Mouse (Mus musculus): Measurements from ENCODE around the gene Kbtbd13.

Kbtbd13 gene

GRCm38 (mm10) chr9:65398279-65398678 lies 6.8 kb upstream of the Kbtbd13 start, which contains the start of gene Rasl12:
Gene Rasl12, plus strand, starts transcription at chr9:65398506.
- in situ Hi-C loops (cut with MboI; ENCODE audit: low sequenced_read_pairs) = no loop called here

GRCm38 (mm10) chr9:65394360-65394759 lies 2.9 kb upstream of the Kbtbd13 start:
- in situ Hi-C loops (cut with MboI; ENCODE audit: low sequenced_read_pairs) = no loop called here

GRCm38 (mm10) chr9:65393606-65394005 lies 2.2 kb upstream of the Kbtbd13 start:
- in situ Hi-C loops (cut with MboI; ENCODE audit: low sequenced_read_pairs) = no loop called here

GRCm38 (mm10) chr9:65392638-65393364 lies 1.3 kb upstream of the Kbtbd13 start:
- in situ Hi-C loops (cut with MboI; ENCODE audit: low sequenced_read_pairs) = no loop called here

- in situ Hi-C loops (cut with MboI; ENCODE audit: low sequenced_read_pairs) = no loop called here
These were observed 470 bp downstream of the Kbtbd13 start for GRCm38 (mm10) chr9:65390752-65391612.

GRCm38 (mm10) chr9:65386373-65387140 lies 4.9 kb downstream of the Kbtbd13 start:
- in situ Hi-C loops (cut with MboI; ENCODE audit: low sequenced_read_pairs) = no loop called here

- in situ Hi-C loops (cut with MboI; ENCODE audit: low sequenced_read_pairs) = no loop called here
These were observed 7.2 kb downstream of the Kbtbd13 start for GRCm38 (mm10) chr9:65384276-65384675.

GRCm38 (mm10) chr9:65382751-65383097 lies 8.7 kb downstream of the Kbtbd13 start:
- in situ Hi-C loops (cut with MboI; ENCODE audit: low sequenced_read_pairs) = no loop called here

- in situ Hi-C loops (cut with MboI; ENCODE audit: low sequenced_read_pairs) = no loop called here
These were observed 9.3 kb downstream of the Kbtbd13 start for GRCm38 (mm10) chr9:65382031-65382750.

GRCm38 (mm10) chr9:65381017-65381590 lies 10.3 kb downstream of the Kbtbd13 start:
- in situ Hi-C loops (cut with MboI; ENCODE audit: low sequenced_read_pairs) = no loop called here

GRCm38 (mm10) chr9:65375163-65375934 lies 16.1 kb downstream of the Kbtbd13 start:
- in situ Hi-C loops (cut with MboI; ENCODE audit: low sequenced_read_pairs) = no loop called here

- in situ Hi-C loops (cut with MboI; ENCODE audit: low sequenced_read_pairs) = no loop called here
These were observed 16.8 kb downstream of the Kbtbd13 start for GRCm38 (mm10) chr9:65374468-65375162.

- in situ Hi-C loops (cut with MboI; ENCODE audit: low sequenced_read_pairs) = no loop called here
These were observed 19.0 kb downstream of the Kbtbd13 start for GRCm38 (mm10) chr9:65372449-65372848.

GRCm38 (mm10) chr9:65371756-65372155 lies 19.7 kb downstream of the Kbtbd13 start:
- in situ Hi-C loops (cut with MboI; ENCODE audit: low sequenced_read_pairs) = no loop called here

GRCm38 (mm10) chr9:65365721-65366120 lies 25.7 kb downstream of the Kbtbd13 start:
- in situ Hi-C loops (cut with MboI; ENCODE audit: low sequenced_read_pairs) = no loop called here

- in situ Hi-C loops (cut with MboI; ENCODE audit: low sequenced_read_pairs) = no loop called here
These were observed 27.8 kb downstream of the Kbtbd13 start for GRCm38 (mm10) chr9:65363684-65364083.

- in situ Hi-C loops (cut with MboI; ENCODE audit: low sequenced_read_pairs) = no loop called here
These were observed 30.6 kb downstream of the Kbtbd13 start, which contains the start of gene Ubap1l for GRCm38 (mm10) chr9:65360641-65361448. Gene Ubap1l, plus strand, starts transcription at chr9:65361041.

GRCm38 (mm10) chr9:65358956-65359480 lies 32.4 kb downstream of the Kbtbd13 start:
- in situ Hi-C loops (cut with MboI; ENCODE audit: low sequenced_read_pairs) = no loop called here
